ENCODE assay signal across 26 mouse cellular contexts in genomic region chr17:81260036-81260435, GRCm38 (mm10).
"Had no signal": no experiment of that assay in that cellular context is flagged by ENCODE, and none has a peak within 500 bp of the region (broad histone marks: within the 10 kb centered on the region; RNA-seq: fewer than 3 reads in every experiment).

No protein-coding gene starts in this region.

- H3K9me3 ChIP-seq: heart, embryonic 10.5 days; heart, embryonic 13.5 days; heart, embryonic 15.5 days; hindbrain, embryonic 13.5 days; hindbrain, embryonic 15.5 days; kidney, embryonic 15.5 days; limb, embryonic 13.5 days; limb, embryonic 15.5 days; liver, embryonic 12.5 days had no signal

- H3K4me3 ChIP-seq: gastrocnemius, adult 2 months; heart, embryonic 10.5 days; heart, embryonic 13.5 days; heart, embryonic 15.5 days; hindbrain, embryonic 13.5 days; hindbrain, embryonic 15.5 days; kidney, embryonic 15.5 days; limb, embryonic 13.5 days; limb, embryonic 15.5 days; liver, embryonic 12.5 days had no signal

- H3K36me3 ChIP-seq: heart, embryonic 10.5 days; heart, embryonic 13.5 days; heart, embryonic 15.5 days; hindbrain, embryonic 13.5 days; hindbrain, embryonic 15.5 days; kidney, embryonic 15.5 days; limb, embryonic 13.5 days; limb, embryonic 15.5 days; liver, embryonic 12.5 days had no signal

- ATAC-seq: hindbrain, postnatal 0 days; intestine, embryonic 16.5 days; liver, embryonic 12.5 days had no signal

- DNase-seq: gastrocnemius, adult 2 months; gastrocnemius, postnatal 10 days; gastrocnemius, postnatal 36 days; heart, adult 18-20 months; heart, postnatal 14 days; heart, postnatal 36 days; kidney, adult 11 months; kidney, adult 2 months; kidney, adult 9 months; kidney, postnatal 14 days; kidney, postnatal 36 days; left cerebral cortex, postnatal 4 days; lung, adult 18-20 months had no signal

- H3K27ac ChIP-seq: gastrocnemius, adult 2 months; heart, embryonic 10.5 days; heart, embryonic 13.5 days; heart, embryonic 15.5 days; hindbrain, embryonic 13.5 days; hindbrain, embryonic 15.5 days; hindbrain, postnatal 0 days; kidney, embryonic 15.5 days; kidney, postnatal 0 days; limb, embryonic 13.5 days; limb, embryonic 15.5 days; liver, embryonic 12.5 days; liver, embryonic 14.5 days had no signal

- H3K4me2 ChIP-seq: heart, embryonic 13.5 days; heart, embryonic 15.5 days; hindbrain, embryonic 13.5 days; hindbrain, embryonic 15.5 days; kidney, embryonic 15.5 days; limb, embryonic 13.5 days; limb, embryonic 15.5 days; liver, embryonic 12.5 days had no signal

- H3K27me3 ChIP-seq: heart, embryonic 13.5 days; heart, embryonic 15.5 days; hindbrain, embryonic 13.5 days; hindbrain, embryonic 15.5 days; kidney, embryonic 15.5 days; limb, embryonic 13.5 days; limb, embryonic 15.5 days; liver, embryonic 12.5 days had no signal

- H3K4me1 ChIP-seq: heart, embryonic 10.5 days; heart, embryonic 13.5 days; heart, embryonic 15.5 days; hindbrain, embryonic 13.5 days; hindbrain, embryonic 15.5 days; kidney, embryonic 15.5 days; limb, embryonic 13.5 days; limb, embryonic 15.5 days; liver, embryonic 12.5 days had no signal

- H3K9ac ChIP-seq: heart, embryonic 13.5 days; heart, embryonic 15.5 days; hindbrain, embryonic 13.5 days; hindbrain, embryonic 15.5 days; kidney, embryonic 15.5 days; limb, embryonic 13.5 days; limb, embryonic 15.5 days; liver, embryonic 12.5 days; liver, embryonic 14.5 days had no signal
